Mouse (Mus musculus) cerebellum, postnatal 36 days (tissue): Measurements from ENCODE around the gene Coro2b.
A peak's percentile ranks its signal among the peaks of the same experiment; 100 is the strongest.

ENCODE experiments used
- DNase-seq, 2 experiments: peaks; one replicate each; pipeline ENCODE4 v3.0.0; 2021 to 2022; ENCODE audit warnings: mixed read lengths in 2 of 2

The Coro2b gene

DNA sequence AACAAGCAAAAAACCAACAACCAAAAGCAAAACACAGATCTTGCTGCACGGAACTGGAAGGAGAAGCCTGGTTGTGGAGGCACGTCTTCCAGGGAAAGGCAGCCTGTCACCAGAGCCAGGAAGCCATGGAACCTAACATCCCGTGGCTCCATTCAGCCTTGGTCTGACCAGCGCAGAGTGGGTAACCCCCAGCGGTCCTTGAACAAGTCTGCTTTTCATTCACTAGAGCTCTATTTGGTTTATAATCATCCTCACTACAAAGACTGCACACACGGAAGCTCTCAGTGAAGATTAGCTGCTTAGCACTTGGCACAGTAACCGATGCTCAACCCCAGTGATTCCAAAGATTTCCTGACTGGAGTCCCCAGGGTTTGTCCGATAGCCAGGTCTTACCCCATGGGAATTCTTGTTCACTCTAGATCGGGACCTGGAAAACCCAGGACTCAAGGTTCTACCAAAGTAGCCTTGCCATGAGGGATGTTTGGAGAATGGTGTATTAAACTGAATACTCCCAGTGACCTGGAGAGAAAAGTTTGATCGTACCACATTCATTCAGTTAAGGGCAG is 154.2 kb downstream of the Coro2b start:
- DNase-seq, result no peak

DNA sequence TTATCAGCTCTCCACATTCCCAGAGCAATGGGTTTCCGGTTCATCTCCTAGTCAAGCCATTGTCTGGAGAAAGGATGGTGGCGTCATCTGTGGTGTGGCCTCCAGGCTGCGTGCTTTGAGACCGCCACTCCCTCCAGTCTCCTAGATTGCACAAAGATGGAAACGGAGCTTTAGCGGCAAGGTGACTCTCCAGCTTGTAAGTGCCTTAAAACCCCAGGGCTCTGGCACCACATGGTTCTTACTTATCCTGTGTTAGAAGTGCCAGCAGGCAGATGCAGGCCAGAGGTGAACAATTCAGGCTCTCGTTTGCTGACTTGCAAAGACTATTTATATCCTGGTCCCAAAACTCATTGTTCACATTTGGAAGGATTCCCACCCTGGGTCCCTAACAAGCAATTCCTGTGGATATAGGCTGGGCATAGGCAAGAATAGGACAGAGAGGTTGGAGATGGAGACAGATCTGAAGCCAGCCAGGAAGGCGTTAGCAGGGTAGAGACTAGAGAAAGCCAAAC is 155.4 kb downstream of the Coro2b start:
- no peak for DNase-seq

DNA sequence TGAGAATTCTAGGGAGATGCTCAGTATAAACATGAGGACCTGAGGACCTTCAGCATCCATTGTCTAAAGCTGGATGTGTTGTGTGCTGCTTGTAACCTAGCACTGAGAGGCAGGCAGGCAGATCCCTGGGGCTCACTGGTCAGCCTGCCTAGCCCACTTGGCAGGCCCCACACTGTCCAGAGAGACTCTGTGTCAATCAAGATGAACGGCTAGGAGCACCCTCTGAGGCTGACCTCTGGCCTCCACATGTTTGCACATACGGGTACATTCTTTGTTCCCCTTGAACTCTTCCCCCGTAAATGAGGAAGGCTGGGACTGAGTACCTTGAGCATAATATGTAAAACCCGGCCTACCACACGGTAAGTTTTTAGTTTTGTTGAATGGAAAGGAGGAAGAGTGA is 156.5 kb downstream of the Coro2b start:
- no peak for DNase-seq

GRCm38 (mm10) chr9:62377897-62378296 is 158.9 kb downstream of the Coro2b start:
- no peak for DNase-seq

- peak in 1 of 2 experiments; percentile 12 for DNase-seq
These were observed 162.6 kb downstream of the Coro2b start for GRCm38 (mm10) chr9:62374276-62374675.

DNA sequence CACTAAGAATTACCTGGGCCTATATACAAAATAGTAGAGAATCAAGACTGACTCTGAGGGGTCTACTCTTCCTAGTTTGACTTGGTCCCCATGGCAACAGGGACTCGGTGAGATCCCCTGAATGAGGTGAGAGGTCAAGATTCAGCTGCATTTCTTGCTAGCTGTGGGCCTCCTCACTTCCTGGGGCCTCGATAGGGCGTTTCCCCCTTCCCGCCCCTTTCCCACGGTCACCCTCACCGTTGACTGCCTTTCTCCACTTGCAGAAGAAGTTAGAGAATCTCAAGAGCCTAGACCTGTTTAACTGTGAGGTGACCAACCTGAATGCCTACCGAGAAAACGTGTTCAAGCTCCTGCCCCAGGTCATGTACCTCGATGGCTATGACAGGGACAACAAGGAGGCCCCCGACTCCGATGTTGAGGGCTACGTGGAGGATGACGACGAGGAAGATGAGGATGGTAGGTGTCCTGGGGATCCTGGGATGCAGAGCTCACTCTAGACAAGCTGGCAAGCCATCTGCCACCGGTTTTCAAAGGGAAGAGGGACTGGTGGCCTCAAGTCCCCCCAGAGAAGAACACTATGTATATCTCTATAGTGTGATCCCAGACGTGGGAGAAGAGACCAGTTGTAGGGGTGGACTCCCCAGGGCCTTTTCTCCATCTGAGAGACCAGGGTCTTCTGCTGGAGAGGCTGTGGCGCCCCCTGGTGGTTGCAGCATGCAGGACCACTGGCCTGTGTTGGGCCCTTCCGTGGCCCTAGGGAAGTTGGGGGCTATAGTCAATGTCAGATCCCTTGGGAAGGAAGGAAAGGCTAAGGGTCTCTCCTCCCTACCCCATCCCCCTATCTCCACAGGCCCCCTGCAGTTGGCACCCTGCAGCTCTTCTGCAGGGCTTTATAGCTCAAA is 163.4 kb downstream of the Coro2b start:
- DNase-seq, result peak; percentile 74 to 82

- DNase-seq, result no peak
These were observed 164.2 kb downstream of the Coro2b start for GRCm38 (mm10) chr9:62372556-62373221.

- DNase-seq, result no peak
These were observed 164.9 kb downstream of the Coro2b start for GRCm38 (mm10) chr9:62371745-62372555.

DNA sequence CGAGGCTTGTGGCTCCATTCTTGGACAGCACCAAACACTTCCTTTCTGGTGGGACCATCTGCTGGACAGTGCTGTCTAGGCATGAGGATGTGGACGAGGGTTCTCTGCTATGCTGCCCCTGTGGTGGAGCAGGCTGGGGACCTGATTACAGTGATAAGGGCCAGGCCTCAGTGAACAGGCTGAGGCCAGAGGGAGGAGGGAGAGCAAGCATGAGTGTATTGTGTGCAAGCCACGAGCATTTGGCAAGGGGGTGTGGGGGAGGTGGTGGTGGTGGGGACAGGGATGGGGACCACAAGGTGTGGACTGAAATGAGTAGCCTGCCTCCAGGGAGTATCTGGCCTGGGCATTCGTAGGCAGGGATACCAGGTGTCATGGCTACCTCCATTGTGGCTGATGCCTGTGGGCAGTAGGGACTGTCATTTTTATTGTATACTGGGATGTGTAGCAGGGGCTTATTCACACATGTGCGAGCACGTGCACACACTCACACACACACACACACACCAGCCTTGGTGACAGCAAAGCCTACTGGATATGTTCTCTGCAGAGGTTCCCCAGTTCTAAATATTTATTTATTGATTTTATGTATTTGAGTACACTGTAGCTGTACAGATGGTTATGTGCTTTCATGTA is 166.1 kb downstream of the Coro2b start:
- DNase-seq, result peak in 1 of 2 experiments; percentile 26

DNA sequence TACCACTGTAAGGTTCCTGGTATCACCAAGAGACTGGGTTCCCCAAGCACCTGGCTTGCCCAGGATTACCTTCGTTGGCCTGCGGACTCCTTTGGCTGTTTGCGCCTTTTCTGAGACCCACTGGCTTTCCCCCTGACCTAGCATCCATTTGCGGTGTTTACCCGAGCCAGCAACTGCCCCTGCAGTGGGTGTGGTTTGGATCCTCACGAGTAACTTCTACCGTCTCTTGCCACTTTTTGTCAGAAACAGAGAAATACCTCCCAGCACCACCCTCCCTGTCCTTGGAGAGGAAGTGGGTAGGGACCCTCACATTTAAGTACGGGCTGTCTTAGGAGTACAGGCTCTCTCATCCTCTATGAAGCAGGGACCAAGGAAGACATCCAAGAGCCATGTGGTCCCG is 166.7 kb downstream of the Coro2b start:
- DNase-seq, result no peak
